Mouse (Mus musculus): ENCODE data around the gene Olfr967. TPM values are rescaled to one million over a fixed set of nuclear protein-coding genes. Genes with fewer than 3 reads are reported as not detected.
A peak's percentile ranks its signal among the peaks of the same experiment; 100 is the strongest.
"Not testable (repeated sequence)": the region's sequence is repeated elsewhere in the genome, so short reads cannot be mapped to it uniquely, and the experiment has no call there.

Gene Olfr967
- polyA plus RNA-seq (2016; fragmentation: Nextera tagmentation; extraction: Ambion mirVana) = not detected in 2 replicates

- H3K36me3 ChIP-seq = no peaks in the 10 kb centered on the region
- no peak within 1 kb of the TSS for H3K27ac ChIP-seq
- no peaks in the 10 kb centered on the region for H3K4me1 ChIP-seq
- no peak within 1 kb of the TSS for H3K4me3 ChIP-seq
- H3K27me3 ChIP-seq (ENCODE audit: insufficient read depth, poor library complexity, severe bottlenecking) = no peaks in the 10 kb centered on the region
- DNase-seq (ENCODE audit: low spot score) = no peak
- H3K9me3 ChIP-seq = no peaks in the 10 kb centered on the region
These were observed at the start of gene Olfr967 for GRCm38 (mm10) chr9:39745949-39746348. Gene Olfr967 (plus strand): TSS chr9:39746249.

GRCm38 (mm10) chr9:39701123-39701522 lies 44.9 kb upstream of the Olfr967 start:
- WGBS = 77% methylated on average over 8 of the region's 8 CpGs

DNA sequence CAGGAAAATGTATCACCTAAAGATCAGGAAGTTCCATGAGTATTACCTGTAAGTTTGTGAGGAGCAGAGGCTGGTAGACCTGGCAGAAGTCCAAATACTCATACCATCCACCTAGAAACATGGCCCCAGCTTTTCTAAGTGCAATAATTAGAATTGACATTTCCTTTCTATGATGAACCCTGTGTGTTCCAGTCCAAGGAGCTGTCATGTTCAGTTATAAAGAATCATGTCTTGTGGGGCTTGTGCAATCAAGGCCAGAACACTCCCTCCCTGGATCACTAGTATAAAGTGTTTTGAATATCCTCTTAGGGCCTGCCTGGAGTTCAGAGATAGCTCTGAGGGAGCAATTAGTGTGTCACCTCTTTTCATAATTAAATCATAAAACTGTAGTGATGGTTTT lies 39.0 kb upstream of the Olfr967 start, which contains the start of gene Olfr149:
Gene Olfr149, minus strand, starts transcription at position 101 of the 400 bp plus-strand sequence.
- no peaks in the 10 kb centered on the region for H3K27me3 ChIP-seq (ENCODE audit: insufficient read depth, poor library complexity, severe bottlenecking)
- no peak within 1 kb of the TSS for H3K27ac ChIP-seq
- no peak for DNase-seq (ENCODE audit: low spot score)
- H3K9me3 ChIP-seq = no peaks in the 10 kb centered on the region
- H3K4me1 ChIP-seq = no peaks in the 10 kb centered on the region
- H3K36me3 ChIP-seq = no peaks in the 10 kb centered on the region
- no peak within 1 kb of the TSS for H3K4me3 ChIP-seq

More at GRCm38 (mm10) chr9:39701123-39701522, 44.9 kb upstream of the Olfr967 start:
- H3K4me3 ChIP-seq; DNase-seq (ENCODE audit: low spot score); H3K4me1 ChIP-seq; H3K27me3 ChIP-seq (ENCODE audit: insufficient read depth, poor library complexity, severe bottlenecking); H3K27ac ChIP-seq; H3K36me3 ChIP-seq; H3K9me3 ChIP-seq: not testable (repeated sequence)

GRCm38 (mm10) chr9:39708958-39709357 lies 37.1 kb upstream of the Olfr967 start:
- peak; percentile 75 for DNase-seq (ENCODE audit: low spot score)
- Histone ChIP-seq H3K27me3 (ENCODE audit: insufficient read depth, poor library complexity, severe bottlenecking) (no peaks in the 10 kb centered on the region), H3K4me3 (no peak overlapping the region), H3K9me3 (no peaks in the 10 kb centered on the region), H3K27ac (no peak overlapping the region), H3K36me3 (no peaks in the 10 kb centered on the region), H3K4me1 (no peaks in the 10 kb centered on the region)
- WGBS = 63% methylated on average over 3 of the region's 3 CpGs

- Histone ChIP-seq H3K27ac (no peak within 1 kb of the TSS), H3K9me3 (no peaks in the 10 kb centered on the region), H3K4me3 (no peak within 1 kb of the TSS), H3K36me3 (no peaks in the 10 kb centered on the region), H3K27me3 (ENCODE audit: insufficient read depth, poor library complexity, severe bottlenecking) (no peaks in the 10 kb centered on the region), H3K4me1 (no peaks in the 10 kb centered on the region)
- DNase-seq (ENCODE audit: low spot score) = no peak
These were observed 35.0 kb upstream of the Olfr967 start, which contains the start of gene Olfr965 for GRCm38 (mm10) chr9:39711053-39711452. Gene Olfr965 (plus strand): TSS chr9:39711353.

DNA sequence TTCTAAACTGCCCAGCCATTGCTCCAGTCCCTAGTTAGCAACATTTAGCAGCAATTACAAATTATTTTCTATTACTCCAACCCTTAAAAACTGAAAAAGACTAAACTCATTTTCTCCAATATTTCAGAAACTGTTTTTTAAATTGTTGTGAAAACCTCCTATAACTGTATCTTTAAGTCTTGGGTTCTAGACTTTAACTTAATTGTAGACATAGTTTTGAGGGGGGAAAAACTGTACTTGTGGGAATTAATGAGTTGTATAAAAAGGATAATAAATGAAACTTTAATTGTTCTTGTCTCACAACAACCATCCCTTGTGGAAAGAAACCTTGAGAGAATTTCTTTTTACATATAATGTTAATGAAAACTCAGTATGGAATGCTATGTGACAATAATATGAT lies 15.4 kb upstream of the Olfr967 start, which contains the start of gene Olfr150:
Gene Olfr150, plus strand, starts transcription at position 301 of the 400 bp plus-strand sequence.
- DNase-seq (ENCODE audit: low spot score) = no peak
- no peak within 1 kb of the TSS for H3K27ac ChIP-seq
- H3K4me3 ChIP-seq = no peak within 1 kb of the TSS
- H3K4me1 ChIP-seq = no peaks in the 10 kb centered on the region
- H3K27me3 ChIP-seq (ENCODE audit: insufficient read depth, poor library complexity, severe bottlenecking) = no peaks in the 10 kb centered on the region
- H3K36me3 ChIP-seq = no peaks in the 10 kb centered on the region
- H3K9me3 ChIP-seq = no peaks in the 10 kb centered on the region

- no peaks in the 10 kb centered on the region for H3K9me3 ChIP-seq
- no peak overlapping the region for H3K27ac ChIP-seq
- 85% methylated on average over 1 of the region's 1 CpGs for WGBS
- no peaks in the 10 kb centered on the region for H3K36me3 ChIP-seq
- DNase-seq (ENCODE audit: low spot score) = no peak
- H3K4me3 ChIP-seq = no peak overlapping the region
- H3K27me3 ChIP-seq (ENCODE audit: insufficient read depth, poor library complexity, severe bottlenecking) = no peaks in the 10 kb centered on the region
- H3K4me1 ChIP-seq = no peaks in the 10 kb centered on the region
These were observed 5.3 kb upstream of the Olfr967 start for GRCm38 (mm10) chr9:39740741-39741140.

DNA sequence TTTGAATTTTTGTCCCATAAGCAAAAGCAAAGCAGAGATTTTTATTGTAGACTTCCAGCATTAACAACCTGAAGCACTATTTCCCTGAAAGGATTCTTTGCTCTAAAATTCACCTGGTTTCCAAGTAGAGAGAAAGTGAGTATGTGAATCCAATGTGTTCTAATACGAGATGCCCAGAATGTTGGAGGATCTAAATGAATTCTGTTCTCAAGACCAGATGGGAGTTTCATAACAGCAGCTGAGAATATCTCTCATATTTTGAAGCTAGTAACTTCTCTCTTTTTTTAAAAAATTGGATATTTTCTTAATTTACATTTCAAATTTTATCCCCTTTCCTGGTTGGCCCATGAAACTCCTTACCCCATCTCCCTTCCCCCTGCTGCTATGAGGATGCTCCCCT lies 379 bp downstream of the Olfr967 start:
- no peaks in the 10 kb centered on the region for H3K9me3 ChIP-seq
- H3K4me3 ChIP-seq = no peak overlapping the region
- H3K27me3 ChIP-seq (ENCODE audit: insufficient read depth, poor library complexity, severe bottlenecking) = no peaks in the 10 kb centered on the region
- no peak for DNase-seq (ENCODE audit: low spot score)
- H3K4me1 ChIP-seq = no peaks in the 10 kb centered on the region
- WGBS = 79% methylated on average over 1 of the region's 1 CpGs
- no peak overlapping the region for H3K27ac ChIP-seq
- no peaks in the 10 kb centered on the region for H3K36me3 ChIP-seq

DNA sequence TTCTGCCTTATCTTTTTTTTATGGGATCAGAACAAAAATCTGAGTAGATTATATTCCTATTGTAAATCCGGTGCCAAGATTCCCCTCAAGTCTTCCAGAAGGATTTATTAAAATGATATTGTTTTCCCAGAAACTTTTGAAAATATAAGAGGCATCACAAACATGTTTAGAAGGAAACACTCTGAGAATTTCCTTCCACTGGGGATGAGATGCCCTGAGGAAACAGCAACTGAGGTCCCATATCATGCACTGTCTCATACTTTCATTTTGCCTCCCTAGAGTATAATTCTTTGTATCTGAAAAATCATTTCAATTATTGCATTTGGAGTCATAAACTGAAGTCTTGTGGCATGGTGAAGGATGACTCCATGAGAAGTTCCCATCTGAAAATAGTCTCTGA lies 37.1 kb downstream of the Olfr967 start, which contains the start of gene Olfr968:
Gene Olfr968, minus strand, starts transcription at position 101 of the 400 bp plus-strand sequence.
- no peak for DNase-seq (ENCODE audit: low spot score)
- Histone ChIP-seq H3K36me3 (no peaks in the 10 kb centered on the region), H3K4me3 (no peak within 1 kb of the TSS), H3K9me3 (no peaks in the 10 kb centered on the region), H3K4me1 (no peaks in the 10 kb centered on the region), H3K27me3 (ENCODE audit: insufficient read depth, poor library complexity, severe bottlenecking) (no peaks in the 10 kb centered on the region), H3K27ac (no peak within 1 kb of the TSS)
- 67% methylated on average over 1 of the region's 1 CpGs for WGBS

- Histone ChIP-seq H3K4me1 (no peaks in the 10 kb centered on the region), H3K27me3 (ENCODE audit: insufficient read depth, poor library complexity, severe bottlenecking) (no peaks in the 10 kb centered on the region), H3K36me3 (no peaks in the 10 kb centered on the region), H3K27ac (no peak within 1 kb of the TSS), H3K9me3 (no peaks in the 10 kb centered on the region), H3K4me3 (no peak within 1 kb of the TSS)
- DNase-seq (ENCODE audit: low spot score) = no peak
- 68% methylated on average over 2 of the region's 2 CpGs for WGBS
These were observed 44.5 kb downstream of the Olfr967 start, which contains the start of gene Olfr969 for GRCm38 (mm10) chr9:39790558-39790957. Gene Olfr969 (plus strand): TSS chr9:39790945.

Other genes starting within 250 kb of the Olfr967 start
- gene Olfr957, start 230.4 kb upstream of the Olfr967 start, polyA plus RNA-seq (2016; fragmentation: Nextera tagmentation; extraction: Ambion mirVana) = not detected in 2 replicates
- not detected in 2 replicates for gene Olfr958, start 192.2 kb upstream of the Olfr967 start, polyA plus RNA-seq (2016; fragmentation: Nextera tagmentation; extraction: Ambion mirVana)
- not detected in 2 replicates for gene Olfr959, start 170.7 kb upstream of the Olfr967 start, polyA plus RNA-seq (2016; fragmentation: Nextera tagmentation; extraction: Ambion mirVana)
- gene AW551984, start 141.8 kb upstream of the Olfr967 start, polyA plus RNA-seq (2016; fragmentation: Nextera tagmentation; extraction: Ambion mirVana) = 9.3 and 12.8 TPM in 2 replicates
- gene Olfr148, start 135.6 kb upstream of the Olfr967 start, polyA plus RNA-seq (2016; fragmentation: Nextera tagmentation; extraction: Ambion mirVana) = not detected in 2 replicates
- not detected in 2 replicates for gene Olfr960, start 124.9 kb upstream of the Olfr967 start, polyA plus RNA-seq (2016; fragmentation: Nextera tagmentation; extraction: Ambion mirVana)
- gene Olfr961, start 101.2 kb upstream of the Olfr967 start, polyA plus RNA-seq (2016; fragmentation: Nextera tagmentation; extraction: Ambion mirVana) = not detected in 2 replicates
- gene Olfr963, start 79.0 kb upstream of the Olfr967 start, polyA plus RNA-seq (2016; fragmentation: Nextera tagmentation; extraction: Ambion mirVana) = not detected in 2 replicates
- gene Olfr149, start 39.1 kb upstream of the Olfr967 start, polyA plus RNA-seq (2016; fragmentation: Nextera tagmentation; extraction: Ambion mirVana) = not detected in 2 replicates
- not detected in 2 replicates for gene Olfr965, start 34.9 kb upstream of the Olfr967 start, polyA plus RNA-seq (2016; fragmentation: Nextera tagmentation; extraction: Ambion mirVana)
- gene Olfr150, start 15.3 kb upstream of the Olfr967 start, polyA plus RNA-seq (2016; fragmentation: Nextera tagmentation; extraction: Ambion mirVana) = not detected in 2 replicates
- not detected in 2 replicates for gene Olfr968, start 37.0 kb downstream of the Olfr967 start, polyA plus RNA-seq (2016; fragmentation: Nextera tagmentation; extraction: Ambion mirVana)
- gene Olfr969, start 44.7 kb downstream of the Olfr967 start, polyA plus RNA-seq (2016; fragmentation: Nextera tagmentation; extraction: Ambion mirVana) = not detected in 2 replicates
- not detected in 2 replicates for gene Olfr970, start 62.6 kb downstream of the Olfr967 start, polyA plus RNA-seq (2016; fragmentation: Nextera tagmentation; extraction: Ambion mirVana)
- gene Olfr971, start 90.6 kb downstream of the Olfr967 start, polyA plus RNA-seq (2016; fragmentation: Nextera tagmentation; extraction: Ambion mirVana) = not detected in 2 replicates
- gene Olfr972, start 120.2 kb downstream of the Olfr967 start, polyA plus RNA-seq (2016; fragmentation: Nextera tagmentation; extraction: Ambion mirVana) = not detected in 2 replicates
- not detected in 2 replicates for gene Olfr229, start 161.1 kb downstream of the Olfr967 start, polyA plus RNA-seq (2016; fragmentation: Nextera tagmentation; extraction: Ambion mirVana)
- not detected in 2 replicates for gene Olfr974, start 191.3 kb downstream of the Olfr967 start, polyA plus RNA-seq (2016; fragmentation: Nextera tagmentation; extraction: Ambion mirVana)
- not detected in 2 replicates for gene Olfr975, start 205.8 kb downstream of the Olfr967 start, polyA plus RNA-seq (2016; fragmentation: Nextera tagmentation; extraction: Ambion mirVana)
- gene Olfr976, start 214.9 kb downstream of the Olfr967 start, polyA plus RNA-seq (2016; fragmentation: Nextera tagmentation; extraction: Ambion mirVana) = not detected in 2 replicates
- not detected in 2 replicates for gene Olfr978, start 245.9 kb downstream of the Olfr967 start, polyA plus RNA-seq (2016; fragmentation: Nextera tagmentation; extraction: Ambion mirVana)

Data from heart, embryonic 10.5 days (tissue).